Mouse (Mus musculus): Measurements from ENCODE around the gene Olfr267.

Gene Olfr267

DNA sequence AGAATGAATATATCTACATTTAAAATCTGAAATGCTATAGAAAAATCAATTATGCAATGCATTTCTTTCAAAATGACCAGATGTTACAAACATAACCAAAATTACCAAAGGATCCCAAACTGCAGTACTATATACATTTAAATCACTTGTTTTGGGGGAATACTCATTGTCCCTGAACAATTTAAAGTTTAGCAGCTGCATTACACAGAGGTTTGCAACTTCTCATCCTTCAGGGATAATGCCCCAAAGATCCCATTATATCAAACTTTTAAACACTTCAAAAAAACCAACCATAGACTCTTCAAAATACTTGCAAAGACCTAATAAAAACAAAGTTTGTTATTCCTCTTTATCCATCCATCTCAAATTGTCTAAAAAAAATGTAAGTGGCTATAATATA lies at the start of gene Olfr267:
Gene Olfr267, minus strand, starts transcription at position 101 of the 400 bp plus-strand sequence.
- in situ Hi-C loops (cut with MboI, MseI): no loop called here

DNA sequence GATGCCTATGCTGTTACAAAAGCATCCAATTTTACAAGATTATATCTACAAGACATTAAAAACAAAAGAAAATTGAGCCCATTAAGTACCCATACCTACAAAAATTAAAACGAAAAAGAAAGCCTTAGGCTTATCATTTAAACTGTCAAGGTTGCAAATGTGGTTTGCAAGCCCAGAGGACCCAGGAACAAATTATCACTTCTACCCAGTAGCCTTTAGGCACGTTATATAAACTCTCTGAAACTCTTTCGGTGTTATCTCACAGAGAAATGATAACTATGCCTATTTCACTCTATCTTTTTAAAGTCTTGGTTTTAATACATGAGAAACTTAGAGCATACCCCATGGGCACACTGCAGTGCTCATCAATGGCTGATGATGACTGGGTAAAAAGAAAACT lies 45.4 kb upstream of the Olfr267 start:
- in situ Hi-C loops (cut with MboI, MseI): no loop called here

DNA sequence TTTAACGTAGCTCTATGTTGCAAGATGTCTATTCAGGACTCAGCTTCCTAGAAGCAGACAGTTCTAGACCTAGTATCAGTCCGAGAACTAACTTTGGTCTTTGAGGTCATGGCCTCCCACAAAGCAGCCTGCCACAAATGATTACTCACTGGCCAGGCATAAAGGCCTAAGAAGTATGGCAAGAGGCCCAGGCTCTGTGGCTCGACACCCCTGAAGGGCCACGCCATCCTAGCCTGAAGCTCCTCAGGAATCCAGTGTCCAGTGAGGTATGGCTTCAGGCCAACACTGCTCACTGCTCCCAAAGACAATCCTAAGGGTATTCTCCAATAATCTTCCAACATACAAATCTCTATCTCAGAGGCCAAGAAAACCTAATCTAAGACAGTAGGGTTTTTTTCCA lies 38.4 kb upstream of the Olfr267 start:
- in situ Hi-C loops (cut with MboI, MseI): no loop called here

DNA sequence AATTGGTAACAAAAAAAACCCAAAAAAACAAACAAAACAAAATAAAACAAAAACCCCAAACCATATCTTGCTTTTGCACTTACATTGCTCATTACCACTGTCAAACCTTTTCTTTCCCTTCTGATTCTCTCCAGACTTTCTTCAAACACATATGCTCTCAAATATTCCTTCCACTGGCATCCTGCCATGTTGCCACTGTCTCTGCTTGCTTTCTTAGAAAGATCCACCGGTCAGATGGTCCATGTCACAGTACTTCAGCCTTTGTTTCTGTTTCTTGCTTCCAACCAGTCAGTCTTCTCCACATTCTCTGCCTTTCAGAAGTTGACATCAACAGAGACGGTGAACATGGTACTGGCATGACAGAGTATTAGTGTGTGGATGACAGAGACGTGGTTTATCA lies 857 bp downstream of the Olfr267 start:
- in situ Hi-C loops (cut with MboI, MseI): no loop called here

DNA sequence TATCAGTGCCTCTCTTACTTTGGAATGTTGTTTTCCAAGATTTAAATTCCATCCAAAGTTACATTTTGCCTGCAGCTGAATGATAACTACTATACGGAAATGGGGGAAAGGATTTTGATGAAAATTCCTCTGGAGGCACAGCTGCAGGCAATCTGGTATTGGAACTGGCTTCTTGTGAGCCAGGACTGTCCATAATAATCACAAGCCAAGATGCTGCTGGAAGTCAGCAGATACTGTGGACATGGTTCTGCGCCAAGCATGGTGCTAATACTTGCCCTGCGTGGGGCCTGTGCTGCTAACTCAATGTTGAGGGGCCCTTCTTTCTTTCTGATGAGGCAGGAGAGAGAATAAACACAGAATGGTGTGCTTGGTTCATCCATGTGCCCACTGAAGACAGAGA lies 24.1 kb downstream of the Olfr267 start:
- in situ Hi-C loops (cut with MboI, MseI): no loop called here

DNA sequence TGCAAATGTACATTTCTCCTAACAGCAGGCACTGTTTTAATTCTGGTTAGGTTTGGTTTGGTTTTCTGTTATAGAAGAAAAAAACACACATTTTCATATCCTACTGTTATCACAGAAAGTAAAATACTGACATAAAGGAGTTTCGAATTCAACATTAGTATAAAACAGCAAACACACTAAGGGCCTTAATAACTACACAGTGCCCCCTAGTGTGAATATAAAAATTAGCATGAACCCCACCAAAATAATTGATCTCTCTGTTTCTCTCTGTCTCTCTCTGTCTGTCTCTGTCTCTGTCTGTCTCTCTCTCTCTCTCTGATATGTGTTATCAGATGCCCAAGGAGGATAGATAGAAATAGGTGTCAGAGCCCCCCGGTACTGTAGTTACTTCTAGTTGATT lies 38.0 kb downstream of the Olfr267 start:
- in situ Hi-C loops (cut with MboI, MseI): loop anchor here (10.0 kb wide), 1 partner anchor 335 kb away; no protein-coding TSS in a partner anchor

DNA sequence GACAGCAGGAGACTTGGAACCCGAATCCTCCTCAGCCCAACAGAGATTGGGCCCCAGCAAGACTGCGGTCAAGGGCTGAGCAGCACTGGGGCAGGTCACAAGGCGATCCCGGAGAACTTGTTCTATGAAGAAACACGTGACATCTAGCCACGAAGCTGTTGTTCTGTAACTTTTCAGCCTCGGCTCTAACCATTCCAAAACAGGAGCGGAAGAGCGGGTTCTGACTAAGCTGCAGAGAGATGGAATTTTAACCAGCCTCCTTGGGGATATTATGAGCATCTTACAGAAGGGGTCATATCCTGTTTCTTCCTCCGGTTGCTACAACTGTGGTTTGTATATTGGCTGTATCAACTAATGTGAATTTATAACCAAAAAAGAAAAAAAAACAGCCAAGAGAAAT lies 38.4 kb downstream of the Olfr267 start:
- in situ Hi-C loops (cut with MboI, MseI): loop anchor here (10.0 kb wide), 1 partner anchor 334 kb away; no protein-coding TSS in a partner anchor

DNA sequence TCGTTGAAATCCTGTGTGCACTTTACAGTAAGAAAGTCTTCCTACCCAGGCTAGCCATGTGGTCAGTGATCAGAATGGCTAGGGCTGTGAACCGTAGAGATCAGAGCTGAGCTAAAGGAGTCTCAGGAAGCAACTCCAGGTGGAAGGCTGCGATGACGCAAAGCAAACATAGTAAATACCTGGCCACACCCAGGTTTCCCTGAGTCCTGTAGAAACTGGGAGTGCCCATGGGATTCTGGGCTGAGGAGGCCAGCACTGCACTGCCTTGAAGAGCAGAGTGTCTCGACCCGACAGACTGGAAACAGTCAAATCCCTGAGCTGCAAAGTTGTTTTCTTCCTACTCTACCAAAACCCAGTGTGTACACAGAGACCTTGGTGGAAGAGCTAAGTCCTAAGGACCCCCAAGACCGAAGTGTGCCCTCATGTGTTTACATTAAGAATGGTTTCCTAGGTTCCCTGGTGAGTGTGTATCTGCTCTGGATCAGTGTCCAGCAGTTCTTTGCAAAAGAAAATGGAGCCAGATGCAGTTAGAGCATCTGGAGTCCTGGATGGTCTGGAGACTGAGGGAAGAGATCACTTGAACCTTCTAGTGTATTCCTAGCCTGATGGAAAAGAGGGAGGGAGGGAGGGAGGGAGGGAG lies 41.8 kb downstream of the Olfr267 start:
- in situ Hi-C loops (cut with MboI, MseI): loop anchor here (10.0 kb wide), 1 partner anchor 331 kb away; no protein-coding TSS in a partner anchor

DNA sequence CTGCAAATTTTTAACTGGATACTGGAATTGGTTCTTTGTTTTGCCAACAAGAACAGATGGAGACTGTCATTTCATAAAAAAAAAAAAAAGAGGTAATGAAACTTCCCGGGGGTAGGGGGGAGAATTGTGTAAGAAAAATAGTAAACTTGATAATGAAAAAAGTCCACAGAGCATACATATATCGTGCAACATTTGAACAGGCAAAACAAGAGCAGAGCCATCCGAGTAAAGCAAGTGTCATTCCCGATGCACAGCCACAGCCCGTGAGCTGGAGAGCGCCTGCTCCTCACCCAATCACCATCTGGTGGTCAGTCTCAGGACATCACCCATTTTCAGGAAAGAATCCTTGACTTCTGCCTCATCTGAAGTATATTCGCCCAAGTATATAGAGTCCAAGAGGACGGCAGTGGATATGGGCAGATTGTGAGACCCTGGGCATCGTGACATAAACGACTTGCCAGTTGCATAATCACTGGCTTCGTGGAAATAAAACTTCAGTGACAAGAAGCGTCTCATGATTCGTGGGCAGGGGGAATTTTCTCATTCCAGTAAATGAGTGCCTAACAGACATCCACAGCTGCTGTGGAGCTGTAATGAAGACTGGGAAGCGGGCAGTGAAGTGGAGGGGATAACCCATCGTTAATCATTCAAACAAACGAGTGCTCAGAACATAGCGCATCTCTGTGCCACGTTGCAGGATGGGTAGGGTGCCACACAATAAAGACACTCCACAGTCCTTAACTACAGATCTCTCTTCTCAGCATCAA lies 50.5 kb downstream of the Olfr267 start:
- in situ Hi-C loops (cut with MboI, MseI): no loop called here
